Mouse (Mus musculus) C2C12 (cell line): ENCODE results near the gene Pfn2. TPM values are rescaled to one million over a fixed set of nuclear protein-coding genes. Genes with fewer than 3 reads are reported as not detected.

Source experiments
- H3K27me3 ChIP-seq: one replicate; pipeline ENCODE4 v1.6.1; 2011; ENCODE audit not compliant: control insufficient read depth, insufficient read depth, insufficient read length
- H3K36me3 ChIP-seq: one replicate; pipeline ENCODE4 v1.6.1; 2011; ENCODE audit not compliant: control insufficient read depth, insufficient read depth
- H3K4me3 ChIP-seq: one replicate; pipeline ENCODE4 v1.5.1; 2011; ENCODE audit warnings: mild to moderate bottlenecking, control low read depth; ENCODE audit not compliant: poor library complexity, insufficient read depth, severe bottlenecking
- H3K79me2 ChIP-seq: one replicate; pipeline ENCODE4 v1.6.1; 2011; ENCODE audit not compliant: control insufficient read depth, insufficient read depth
- H3K79me3 ChIP-seq: one replicate; pipeline ENCODE4 v1.6.1; 2011; ENCODE audit warnings: low read depth, control low read depth
- H3ac ChIP-seq: one replicate; pipeline ENCODE3; 2011; ENCODE audit warnings: low read depth; ENCODE audit not compliant: control insufficient read depth, insufficient read length
- CEBPB ChIP-seq: IDR thresholded peaks from one replicate; pipeline ENCODE4 v1.6.1; 2011; ENCODE audit warnings: low read depth, mild to moderate bottlenecking, control low read depth, moderate library complexity
- CTCF ChIP-seq: IDR thresholded peaks from one replicate; pipeline ENCODE4 v1.5.1; 2011; ENCODE audit not compliant: control insufficient read depth, insufficient read depth, insufficient read length
- FOSL1 ChIP-seq: IDR thresholded peaks from one replicate; pipeline ENCODE4 v1.8.0; 2011; ENCODE audit warnings: mild to moderate bottlenecking, low read length; ENCODE audit not compliant: poor library complexity, insufficient read depth, severe bottlenecking
- MAX ChIP-seq: IDR thresholded peaks from one replicate; pipeline ENCODE4 v1.6.1; 2011; ENCODE audit warnings: mild to moderate bottlenecking, control low read depth
- MYOD1 ChIP-seq: IDR thresholded peaks from one replicate; pipeline ENCODE4 v1.6.1; 2011; ENCODE audit warnings: low read depth; ENCODE audit not compliant: control insufficient read depth, insufficient read length
- MYOG ChIP-seq: IDR thresholded peaks from one replicate; pipeline ENCODE4 v1.6.1; 2011; ENCODE audit not compliant: control insufficient read depth, insufficient read length; ENCODE audit errors: extremely low read depth
- USF1 ChIP-seq: IDR thresholded peaks from one replicate; pipeline ENCODE4 v1.6.1; 2011; ENCODE audit warnings: low read depth, mild to moderate bottlenecking, control low read depth, moderate library complexity
- long read RNA-seq, 2 experiments: library from polyadenylated mRNA; unstranded; transcript quantifications; one replicate each; pipeline ENCODE4 v2.0.0; 2019 to 2020
- polyA plus RNA-seq: library from polyadenylated mRNA; unstranded; fragments of >200 nt; fragmentation: generic; extraction: Trizol; gene quantifications from one replicate; pipeline ENCODE4 v1.2.1, GENCODE M21; 2012; ENCODE audit warnings: missing spikeins

Pfn2 gene
- polyA plus RNA-seq, result 3.9 TPM
- long read RNA-seq, experiment 1, transcript Pfn2-201 (3 exons, 2,342 nt), result major isoform, 8 of 10 reads
- long read RNA-seq, experiment 1, partial matches to known transcripts, result 2 of 10 reads
- long read RNA-seq, experiment 1, other reads (novel, unspliced or antisense), result 0 of 10 reads
- long read RNA-seq, experiment 2, transcript Pfn2-201 (3 exons, 2,342 nt), result major isoform, 54 of 55 reads
- long read RNA-seq, experiment 2, partial matches to known transcripts, result 1 of 55 reads
- long read RNA-seq, experiment 2, other reads (novel, unspliced or antisense), result 0 of 55 reads

GRCm38 (mm10) chr3:57847760-57848185, at the start of gene Pfn2:
TSS of gene Pfn2 (minus strand) at chr3:57848079.
- peak within 1 kb of the TSS; percentile 80 for H3ac ChIP-seq
- no peak for TF ChIP-seq USF1
- no peak for TF ChIP-seq FOSL1
- TF ChIP-seq MAX, result no peak
- no peak for TF ChIP-seq CTCF
- TF ChIP-seq CEBPB, result no peak
- TF ChIP-seq MYOD1, result no peak
- TF ChIP-seq MYOG, result no peak
- no peaks in the 10 kb centered on the region for H3K79me3 ChIP-seq
- H3K27me3 ChIP-seq, result no peaks in the 10 kb centered on the region
- no peaks in the 10 kb centered on the region for H3K79me2 ChIP-seq
- no peaks in the 10 kb centered on the region for H3K36me3 ChIP-seq
- H3K4me3 ChIP-seq, result peak within 1 kb of the TSS; percentile 37

- no peak overlapping the region for H3K4me3 ChIP-seq
- no peaks in the 10 kb centered on the region for H3K27me3 ChIP-seq
- TF ChIP-seq MYOD1 (no peak), MYOG (no peak), MAX (no peak), CEBPB (no peak), CTCF (no peak), USF1 (no peak), FOSL1 (no peak)
- no peaks in the 10 kb centered on the region for H3K36me3 ChIP-seq
- no peaks in the 10 kb centered on the region for H3K79me2 ChIP-seq
- no peak overlapping the region for H3ac ChIP-seq
- no peaks in the 10 kb centered on the region for H3K79me3 ChIP-seq
These were observed 35.1 kb upstream of the Pfn2 start for GRCm38 (mm10) chr3:57882945-57883344.

- Histone ChIP-seq H3K27me3 (no peaks in the 10 kb centered on the region), H3K4me3 (peak overlapping the region; percentile 37), H3K79me2 (no peaks in the 10 kb centered on the region), H3K79me3 (no peaks in the 10 kb centered on the region), H3K36me3 (no peaks in the 10 kb centered on the region), H3ac (peak overlapping the region; percentile 80)
- TF ChIP-seq CTCF (no peak), CEBPB (no peak)
These were observed 743 bp downstream of the Pfn2 start for GRCm38 (mm10) chr3:57846912-57847759.

GRCm38 (mm10) chr3:57846662-57846911, 1.3 kb downstream of the Pfn2 start:
- TF ChIP-seq CTCF, result no peak
- no peak for TF ChIP-seq CEBPB
- TF ChIP-seq MYOG, result no peak
- TF ChIP-seq MYOD1, result no peak
- no peak for TF ChIP-seq USF1
- TF ChIP-seq FOSL1, result no peak
- no peak for TF ChIP-seq MAX
- Histone ChIP-seq H3K27me3 (no peaks in the 10 kb centered on the region), H3ac (peak overlapping the region; percentile 80), H3K36me3 (no peaks in the 10 kb centered on the region), H3K4me3 (peak overlapping the region; percentile 37), H3K79me3 (no peaks in the 10 kb centered on the region), H3K79me2 (no peaks in the 10 kb centered on the region)

GRCm38 (mm10) chr3:57845786-57846661, 1.9 kb downstream of the Pfn2 start:
- Histone ChIP-seq H3K36me3 (no peaks in the 10 kb centered on the region), H3ac (no peak overlapping the region)
- TF ChIP-seq MYOG (no peak), USF1 (no peak), FOSL1 (no peak), MYOD1 (no peak)

More at GRCm38 (mm10) chr3:57845786-57846661, 1.9 kb downstream of the Pfn2 start:
- Histone ChIP-seq H3K79me2 (no peaks in the 10 kb centered on the region), H3K27me3 (no peaks in the 10 kb centered on the region), H3K4me3 (no peak overlapping the region), H3K79me3 (no peaks in the 10 kb centered on the region)
